Comparison of ENCODE assay signal across 8 mouse cellular contexts in the genomic region with DNA sequence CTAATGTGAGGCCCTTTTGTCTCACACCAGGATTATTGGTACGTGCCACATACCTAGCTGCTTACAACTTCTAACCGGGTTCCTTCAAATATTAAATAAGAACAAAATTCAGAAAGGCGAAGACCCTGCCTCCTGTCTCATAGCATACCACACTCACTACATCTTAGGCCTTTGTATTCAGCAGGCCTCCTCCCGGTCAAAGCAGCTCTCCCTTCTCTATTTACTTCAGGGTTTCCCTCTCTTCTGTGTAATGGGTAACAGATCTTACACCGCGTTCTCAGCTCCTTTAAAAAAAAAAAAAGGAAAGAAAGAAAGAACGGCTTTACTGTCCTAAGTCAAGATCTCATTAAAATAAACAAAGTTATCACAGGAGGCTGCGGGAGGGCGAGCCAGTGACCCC. TPM values are rescaled to one million over a fixed set of nuclear protein-coding genes. Genes with fewer than 3 reads are reported as not detected.
DNase-seq lines count a peak whose midpoint lies in the region; ATAC-seq and TF ChIP-seq lines count a peak whose summit lies in the region.

No protein-coding gene starts in this region.

- no peaks in the 10 kb centered on the region for H3K27me3 ChIP-seq in heart, embryonic 14.5 days (ENCODE audit: control insufficient read depth, insufficient read depth, low read length)
- no peaks in the 10 kb centered on the region for H3K27me3 ChIP-seq in MEL (ENCODE audit: control insufficient read depth in 1 of 2, insufficient read depth in 2 of 2, low read length in 2 of 2)
- H3K27me3 ChIP-seq in forebrain, postnatal 0 days (ENCODE audit: insufficient read depth, low read length) = no peaks in the 10 kb centered on the region

- no peak for TF ChIP-seq RAD21 in MEL (IDR thresholded peaks at IDR 0.05; ENCODE audit: low read depth, low read length)

- H3K9me3 ChIP-seq in heart, embryonic 14.5 days (ENCODE audit: control insufficient read depth, low read length) = no peaks in the 10 kb centered on the region
- no peaks in the 10 kb centered on the region for H3K9me3 ChIP-seq in MEL (replicated peaks; ENCODE audit: insufficient read depth, low read length)
- no peaks in the 10 kb centered on the region for H3K9me3 ChIP-seq in forebrain, postnatal 0 days (ENCODE audit: low read length)

- peaks cover 3 to 22% of the 10 kb centered on the region in 2 experiments for H3K4me1 ChIP-seq in heart, embryonic 14.5 days (ENCODE audit: control insufficient read depth in 2 of 2, insufficient read depth in 2 of 2, low read length in 2 of 2)
- peaks cover 2 to 7% of the 10 kb centered on the region in 2 experiments; a peak in 2 of 4 replicates for H3K4me1 ChIP-seq in MEL (ENCODE audit: control insufficient read depth in 1 of 2, insufficient read depth in 2 of 2, low read length in 2 of 2)
- H3K4me1 ChIP-seq in forebrain, postnatal 0 days (ENCODE audit: insufficient read depth) = peaks cover 12% of the 10 kb centered on the region

- no peak for ATAC-seq in heart, embryonic 14.5 days (ENCODE audit: insufficient number of reproducible peaks, insufficient read depth, low FRiP score, low read depth)
- ATAC-seq in forebrain, postnatal 0 days = no peak
- ATAC-seq in megakaryocyte progenitor cell, adult 5-6 weeks (replicated peaks; ENCODE audit: poor library complexity) = peak; percentile 1; the same call in 1 of the 2 replicates

- no peak for TF ChIP-seq EP300 in MEL (IDR thresholded peaks at IDR 0.05; ENCODE audit: low read depth in 1 of 2, low read length in 2 of 2)

- peak overlapping the region; percentile 88 for H3K4me2 ChIP-seq in heart, embryonic 14.5 days (ENCODE audit: low read length)
- peak overlapping the region; percentile 100 for H3K4me2 ChIP-seq in forebrain, postnatal 0 days (ENCODE audit: low read depth)

- H3K9ac ChIP-seq in heart, embryonic 14.5 days (ENCODE audit: low read length) = peak overlapping the region; percentile 92
- peak overlapping the region; percentile 88 for H3K9ac ChIP-seq in MEL (ENCODE audit: control insufficient read depth, low read depth, low read length, poor library complexity, severe bottlenecking)
- H3K9ac ChIP-seq in forebrain, postnatal 0 days = peak overlapping the region; percentile 76

- intact Hi-C loops in heart, postnatal 36 days (cut with DNase I) = no loop called here

- no peak for TF ChIP-seq POLR2A in MEL (IDR thresholded peaks at IDR 0.05; ENCODE audit: control insufficient read depth in 1 of 2, insufficient read depth in 1 of 2, low read depth in 1 of 2, low read length in 2 of 2, poor library complexity in 1 of 2)

- H3K36me3 ChIP-seq in heart, embryonic 14.5 days (ENCODE audit: control insufficient read depth, insufficient read depth, low read length) = peaks cover 33% of the 10 kb centered on the region
- peaks cover 2 to 15% of the 10 kb centered on the region in 2 experiments; a peak in 3 of 4 replicates for H3K36me3 ChIP-seq in MEL (ENCODE audit: control insufficient read depth in 1 of 2, insufficient read depth in 2 of 2, low read length in 2 of 2)
- H3K36me3 ChIP-seq in forebrain, postnatal 0 days (ENCODE audit: insufficient read depth) = peaks cover 10% of the 10 kb centered on the region

- H3K79me2 ChIP-seq in MEL (ENCODE audit: control insufficient read depth, insufficient read depth, low read length, poor library complexity) = peaks cover 46% of the 10 kb centered on the region

- TF ChIP-seq CTCF in MEL (IDR thresholded peaks at IDR 0.05 in 2 of 3, conservative IDR thresholded peaks at IDR 0.05 in 1 of 3; ENCODE audit: control insufficient read depth in 1 of 3, insufficient read depth in 1 of 3, low read depth in 2 of 3, low read length in 3 of 3, poor library complexity in 1 of 3, severe bottlenecking in 1 of 3) = no peak
- TF ChIP-seq CTCF in forebrain, postnatal 0 days (IDR thresholded peaks at IDR 0.05; ENCODE audit: low read depth) = no peak

- H3K4me3 ChIP-seq in heart, embryonic 14.5 days (ENCODE audit: control insufficient read depth in 1 of 2, insufficient read depth in 1 of 2, low read depth in 1 of 2, low read length in 2 of 2) = peak overlapping the region; percentile 68 to 93
- peak overlapping the region; percentile 66 to 85 for H3K4me3 ChIP-seq in MEL (ENCODE audit: control insufficient read depth in 1 of 2, insufficient read depth in 1 of 2, low read depth in 2 of 2, low read length in 2 of 2)
- H3K4me3 ChIP-seq in forebrain, postnatal 0 days (ENCODE audit: low read depth, low read length) = peak overlapping the region; percentile 78

- peak overlapping the region; percentile 84 to 92 for H3K27ac ChIP-seq in heart, embryonic 14.5 days (replicated peaks in 1 of 2; ENCODE audit: control insufficient read depth in 1 of 2, insufficient read depth in 1 of 2, low read depth in 2 of 2, low read length in 2 of 2)
- peak overlapping the region; percentile 88 for H3K27ac ChIP-seq in MEL (ENCODE audit: control insufficient read depth, low read depth, low read length)
- H3K27ac ChIP-seq in forebrain, postnatal 0 days (ENCODE audit: low read depth, low read length) = peak overlapping the region; percentile 88; the same call in 1 of the 2 replicates

- no peak for DNase-seq in heart, postnatal 36 days
- no peak for DNase-seq in MEL (ENCODE audit: low read depth, low spot score)
- no peak for DNase-seq in forebrain, postnatal 0 days
- DNase-seq in adrenal gland, adult 8-10 months = no peak
- DNase-seq in frontal cortex, postnatal 14 days (ENCODE audit: low spot score in 2 of 2) = no peak
- DNase-seq in left cerebral cortex, adult 18-20 months (ENCODE audit: low spot score in 2 of 2) = no peak

- 18% methylated on average over 9 of the region's 9 CpGs for WGBS in heart, embryonic 14.5 days
- 14% methylated on average over 9 of the region's 9 CpGs for WGBS in forebrain, postnatal 0 days

RNA-seq across cellular contexts. Expression of a gene that starts 0.8 kb away (rescaled TPM):
- polyA plus RNA-seq in heart, embryonic 14.5 days (2014; fragmentation: Nextera tagmentation; extraction: Ambion mirVana) = 79.2 and 79.6 TPM in 2 replicates
- total RNA-seq in heart, postnatal 36 days (2021) = 10 to 100 TPM; 10.6 to 10.7 TPM
- 40.1 and 46.8 TPM in 2 replicates for total RNA-seq in MEL (2012; rRNA removed)
- polyA plus RNA-seq in MEL (2012; ENCODE audit: insufficient read depth in 1 of 2, insufficient read length in 2 of 2, low read depth in 1 of 2, low replicate concordance in 2 of 2, missing spikeins in 1 of 2) = 100 to 1,000 TPM in 1 of 2 experiments, 10 to 100 TPM in 1; 88.1 to 137 TPM
- total RNA-seq in forebrain, postnatal 0 days (2014; rRNA removed) = 21.5 and 32.1 TPM in 2 replicates
- 67.8 and 69.0 TPM in 2 replicates for polyA plus RNA-seq in forebrain, postnatal 0 days (2015; fragmentation: Nextera tagmentation; extraction: Ambion mirVana)
- 53.5 and 71.5 TPM in 2 replicates for total RNA-seq in megakaryocyte progenitor cell, adult 5-6 weeks (2015)
- 47.8 and 54.8 TPM in 2 replicates for total RNA-seq in megakaryocyte progenitor cell, adult 5-6 weeks (2017)
- 10 to 100 TPM; 16.5 to 21.4 (median 16.9) TPM for total RNA-seq in adrenal gland, adult 8-10 months (2022)
- 10 to 100 TPM; 18.0 to 18.8 TPM for total RNA-seq in left cerebral cortex, adult 18-20 months (2021)

RNA-seq across cellular contexts. Expression of a gene that starts 0.9 kb away (rescaled TPM):
- 23.8 and 25.0 TPM in 2 replicates for polyA plus RNA-seq in heart, embryonic 14.5 days (2014; fragmentation: Nextera tagmentation; extraction: Ambion mirVana)
- total RNA-seq in heart, postnatal 36 days (2021) = 1 to 10 TPM; 1.7 to 1.9 TPM
- 13.7 and 14.7 TPM in 2 replicates for total RNA-seq in MEL (2012; rRNA removed)
- 10 to 100 TPM; 31.1 to 61.9 TPM for polyA plus RNA-seq in MEL (2012; ENCODE audit: insufficient read depth in 1 of 2, insufficient read length in 2 of 2, low read depth in 1 of 2, low replicate concordance in 2 of 2, missing spikeins in 1 of 2)
- total RNA-seq in forebrain, postnatal 0 days (2014; rRNA removed) = 3.5 and 7.3 TPM in 2 replicates
- 3.9 and 4.0 TPM in 2 replicates for polyA plus RNA-seq in forebrain, postnatal 0 days (2015; fragmentation: Nextera tagmentation; extraction: Ambion mirVana)
- 40.3 and 41.8 TPM in 2 replicates for total RNA-seq in megakaryocyte progenitor cell, adult 5-6 weeks (2015)
- 12.3 and 15.5 TPM in 2 replicates for total RNA-seq in megakaryocyte progenitor cell, adult 5-6 weeks (2017)
- 1 to 10 TPM; 1.7 to 4.1 (median 3.3) TPM for total RNA-seq in adrenal gland, adult 8-10 months (2022)
- 1 to 10 TPM; 1.1 to 1.2 TPM for total RNA-seq in left cerebral cortex, adult 18-20 months (2021)

RNA-seq across cellular contexts. Expression of a gene that starts 6.2 kb away (rescaled TPM):
- polyA plus RNA-seq in heart, embryonic 14.5 days (2014; fragmentation: Nextera tagmentation; extraction: Ambion mirVana) = 10.2 and 11.0 TPM in 2 replicates
- 1 to 10 TPM; 6.4 to 7.6 TPM for total RNA-seq in heart, postnatal 36 days (2021)
- 5.3 and 5.7 TPM in 2 replicates for total RNA-seq in MEL (2012; rRNA removed)
- 10 to 100 TPM in 1 of 2 experiments, not detected in 1; 19.2 TPM for polyA plus RNA-seq in MEL (2012; ENCODE audit: insufficient read depth in 1 of 2, insufficient read length in 2 of 2, low read depth in 1 of 2, low replicate concordance in 2 of 2, missing spikeins in 1 of 2)
- total RNA-seq in forebrain, postnatal 0 days (2014; rRNA removed) = 12.6 and 13.5 TPM in 2 replicates
- polyA plus RNA-seq in forebrain, postnatal 0 days (2015; fragmentation: Nextera tagmentation; extraction: Ambion mirVana) = 8.1 and 11.0 TPM in 2 replicates
- total RNA-seq in megakaryocyte progenitor cell, adult 5-6 weeks (2015) = 0.12 and 1.3 TPM in 2 replicates
- 0.20 and 0.29 TPM in 2 replicates for total RNA-seq in megakaryocyte progenitor cell, adult 5-6 weeks (2017)
- total RNA-seq in adrenal gland, adult 8-10 months (2022) = 10 to 100 TPM; 36.4 to 54.3 (median 42.7) TPM
- 10 to 100 TPM; 15.4 to 18.6 TPM for total RNA-seq in left cerebral cortex, adult 18-20 months (2021)

RNA-seq across cellular contexts. Expression of a gene that starts 13.4 kb away (rescaled TPM):
- polyA plus RNA-seq in heart, embryonic 14.5 days (2014; fragmentation: Nextera tagmentation; extraction: Ambion mirVana) = 0.15 and 0.27 TPM in 2 replicates
- total RNA-seq in heart, postnatal 36 days (2021) = not detected
- not detected in 2 replicates for total RNA-seq in MEL (2012; rRNA removed)
- polyA plus RNA-seq in MEL (2012; ENCODE audit: insufficient read depth in 1 of 2, insufficient read length in 2 of 2, low read depth in 1 of 2, low replicate concordance in 2 of 2, missing spikeins in 1 of 2) = under 1 TPM in 1 of 2 experiments, not detected in 1; 0.07 TPM
- total RNA-seq in forebrain, postnatal 0 days (2014; rRNA removed) = 0.15 TPM in 1 of 2 replicates, not detected in the other
- polyA plus RNA-seq in forebrain, postnatal 0 days (2015; fragmentation: Nextera tagmentation; extraction: Ambion mirVana) = 0.30 and 0.58 TPM in 2 replicates
- not detected in 2 replicates for total RNA-seq in megakaryocyte progenitor cell, adult 5-6 weeks (2015)
- 0.30 TPM in 1 of 2 replicates, not detected in the other for total RNA-seq in megakaryocyte progenitor cell, adult 5-6 weeks (2017)
- not detected for total RNA-seq in adrenal gland, adult 8-10 months (2022)
- 1 to 10 TPM in 1 of 2 experiments, under 1 TPM in 1; 0.68 to 1.3 TPM for total RNA-seq in left cerebral cortex, adult 18-20 months (2021)

RNA-seq across cellular contexts. Expression of a gene that starts 13.4 kb away (rescaled TPM):
- polyA plus RNA-seq in heart, embryonic 14.5 days (2014; fragmentation: Nextera tagmentation; extraction: Ambion mirVana) = not detected in 2 replicates
- not detected for total RNA-seq in heart, postnatal 36 days (2021)
- not detected in 2 replicates for total RNA-seq in MEL (2012; rRNA removed)
- not detected for polyA plus RNA-seq in MEL (2012; ENCODE audit: insufficient read depth in 1 of 2, insufficient read length in 2 of 2, low read depth in 1 of 2, low replicate concordance in 2 of 2, missing spikeins in 1 of 2)
- total RNA-seq in forebrain, postnatal 0 days (2014; rRNA removed) = not detected in 2 replicates
- polyA plus RNA-seq in forebrain, postnatal 0 days (2015; fragmentation: Nextera tagmentation; extraction: Ambion mirVana) = not detected in 2 replicates
- not detected in 2 replicates for total RNA-seq in megakaryocyte progenitor cell, adult 5-6 weeks (2015)
- total RNA-seq in megakaryocyte progenitor cell, adult 5-6 weeks (2017) = not detected in 2 replicates
- total RNA-seq in adrenal gland, adult 8-10 months (2022) = not detected
- not detected for total RNA-seq in left cerebral cortex, adult 18-20 months (2021)
